Mouse (Mus musculus) forebrain, embryonic 14.5 days (tissue): ENCODE results near the gene Inpp4b. TPM values are rescaled to one million over a fixed set of nuclear protein-coding genes. Genes with fewer than 3 reads are reported as not detected.

Experiments used
- ATAC-seq: fragments of 200-750 bp; cut with Nextera tagmentation; 2 replicates; pipeline ENCODE4 v1.8.0; 2017; ENCODE audit warnings: mild to moderate bottlenecking, moderate library complexity
- DNase-seq: peaks from one replicate; pipeline ENCODE4 v3.0.0-alpha.2; 2015; ENCODE audit warnings: low spot score
- H3K27ac ChIP-seq: fragments of 300-500 bp; sonication (generic); 2 replicates; pipeline ENCODE4 v1.5.1; 2014; ENCODE audit warnings: low read depth, mild to moderate bottlenecking, control low read depth, low read length, moderate library complexity
- H3K27me3 ChIP-seq: fragments of 300-500 bp; sonication (generic); replicated peaks from 2 replicates; pipeline ENCODE4 v1.6.1; 2014; ENCODE audit warnings: low read length, control low read depth, mixed read lengths; ENCODE audit not compliant: control insufficient read depth, insufficient read depth
- H3K36me3 ChIP-seq: fragments of 300-500 bp; sonication (generic); 2 replicates; pipeline ENCODE4 v1.6.1; 2014; ENCODE audit warnings: low read length, control low read depth; ENCODE audit not compliant: control insufficient read depth, insufficient read depth
- H3K4me1 ChIP-seq: fragments of 300-500 bp; sonication (generic); 2 replicates; pipeline ENCODE4 v1.6.1; 2014; ENCODE audit warnings: antibody characterized with exemption, low read length, control low read depth; ENCODE audit not compliant: control insufficient read depth, insufficient read depth
- H3K4me2 ChIP-seq: fragments of 300-500 bp; sonication (generic); 2 replicates; pipeline ENCODE4 v1.6.1; 2014; ENCODE audit warnings: mild to moderate bottlenecking, control low read depth, low read length
- H3K4me3 ChIP-seq: fragments of 300-500 bp; sonication (generic); 2 replicates; pipeline ENCODE4 v1.5.1; 2014; ENCODE audit warnings: low read depth, low read length, control low read depth
- H3K9ac ChIP-seq: fragments of 300-500 bp; sonication (generic); 2 replicates; pipeline ENCODE4 v1.6.1; 2014; ENCODE audit warnings: mild to moderate bottlenecking, low read length, control low read depth, moderate library complexity
- H3K9me3 ChIP-seq: fragments of 300-500 bp; sonication (generic); replicated peaks from 2 replicates; pipeline ENCODE4 v1.6.1; 2016; ENCODE audit warnings: low read length, control low read depth, mixed read lengths; ENCODE audit not compliant: control insufficient read depth
- WGBS: fragments of 180-500 bp; shearing (Covaris S2); extraction: QIAGEN DNeasy Blood & Tissue Kit; methylation state at CpG from one replicate; pipeline ENCODE4 v1.1.7; 2014; 5-methylcytosine and 5-hydroxymethylcytosine counted together
- polyA plus RNA-seq: library from polyadenylated mRNA; unstranded; fragments of >200 nt; fragmentation: Nextera tagmentation; extraction: Ambion mirVana; gene quantifications from 2 replicates; pipeline ENCODE4 v1.2.1, GENCODE M21; 2014

Gene Inpp4b
- polyA plus RNA-seq, 1 experiment from 2014 or later, result 2.4 TPM

DNA sequence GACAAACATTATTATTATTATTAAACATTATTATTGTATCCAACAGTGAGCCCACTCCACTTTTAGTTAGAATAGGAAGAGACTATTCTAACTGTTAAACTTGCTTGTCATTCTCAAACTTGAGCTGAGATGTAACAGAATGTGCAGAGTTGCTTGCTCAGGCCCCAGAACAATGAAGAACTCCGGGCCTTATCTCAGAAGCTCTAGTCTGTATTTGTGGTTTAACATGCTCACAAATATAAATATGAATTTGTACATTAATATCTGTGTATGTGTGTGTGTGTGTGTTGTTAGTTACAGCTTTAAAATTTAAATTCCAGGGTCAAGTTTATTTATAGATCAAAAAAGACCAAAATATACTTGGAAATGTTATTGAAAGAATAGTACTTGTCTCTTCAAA is 435.3 kb downstream of the Inpp4b start:
- no peak overlapping the region for H3K27ac ChIP-seq
- no peaks in the 10 kb centered on the region for H3K9me3 ChIP-seq
- H3K4me1 ChIP-seq, result no peaks in the 10 kb centered on the region
- no peak for DNase-seq
- H3K4me3 ChIP-seq, result no peak overlapping the region
- H3K36me3 ChIP-seq, result no peaks in the 10 kb centered on the region
- no peak overlapping the region for H3K9ac ChIP-seq
- no peak overlapping the region for H3K4me2 ChIP-seq
- 92% methylated on average over 1 of the region's 1 CpGs for WGBS
- H3K27me3 ChIP-seq, result no peaks in the 10 kb centered on the region
- no peak for ATAC-seq

DNA sequence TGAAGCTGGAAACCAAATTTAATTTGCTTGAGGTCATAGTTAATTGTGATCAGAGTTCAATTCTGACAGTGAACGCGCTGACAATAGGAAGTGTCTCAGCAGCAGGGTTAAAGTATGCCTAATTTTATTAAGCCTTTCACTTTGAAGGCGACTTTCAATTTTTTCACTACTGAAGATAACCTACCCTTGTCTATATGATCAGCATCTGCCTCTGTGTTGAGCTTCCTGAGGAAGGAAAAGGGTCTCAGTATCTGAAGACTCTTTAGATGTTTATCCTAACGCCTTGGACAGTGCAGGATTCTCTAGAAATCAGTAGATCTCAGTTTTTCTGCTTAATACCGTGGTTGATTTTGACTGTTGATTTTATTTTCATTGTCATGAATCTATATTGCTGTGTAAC is 437.1 kb downstream of the Inpp4b start:
- WGBS, result 88% methylated on average over 5 of the region's 5 CpGs
- no peak for DNase-seq
- H3K4me2 ChIP-seq, result no peak overlapping the region
- ATAC-seq, result no peak
- no peaks in the 10 kb centered on the region for H3K27me3 ChIP-seq
- H3K4me1 ChIP-seq, result no peaks in the 10 kb centered on the region
- no peak overlapping the region for H3K4me3 ChIP-seq
- no peak overlapping the region for H3K9ac ChIP-seq
- H3K36me3 ChIP-seq, result no peaks in the 10 kb centered on the region
- H3K9me3 ChIP-seq, result no peaks in the 10 kb centered on the region
- no peak overlapping the region for H3K27ac ChIP-seq

DNA sequence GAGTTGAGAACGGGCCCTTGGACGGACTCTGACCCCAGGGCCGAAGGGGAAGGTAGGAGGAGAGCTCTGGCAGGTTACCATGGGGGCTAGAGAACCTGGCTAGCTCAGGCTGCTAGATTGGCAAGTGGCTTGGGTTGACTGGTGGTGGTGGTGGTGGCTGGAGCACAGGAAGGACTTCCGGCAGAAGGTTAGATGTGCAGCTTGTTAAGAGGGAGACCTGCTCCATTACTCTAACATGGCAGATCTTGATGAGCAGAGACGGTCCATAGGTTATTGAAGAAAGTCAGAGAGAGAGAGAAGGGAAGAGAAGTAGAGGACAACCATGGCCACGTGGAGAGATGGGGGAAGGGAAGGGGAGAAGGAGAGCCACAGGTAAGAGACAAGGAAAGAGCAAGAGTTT is 437.8 kb downstream of the Inpp4b start:
- Histone ChIP-seq H3K4me1 (no peaks in the 10 kb centered on the region), H3K4me2 (no peak overlapping the region), H3K9me3 (no peaks in the 10 kb centered on the region), H3K4me3 (no peak overlapping the region), H3K36me3 (no peaks in the 10 kb centered on the region), H3K9ac (no peak overlapping the region), H3K27me3 (no peaks in the 10 kb centered on the region), H3K27ac (no peak overlapping the region)
- 90% methylated on average over 6 of the region's 6 CpGs for WGBS
- DNase-seq (no peak), ATAC-seq (no peak)

DNA sequence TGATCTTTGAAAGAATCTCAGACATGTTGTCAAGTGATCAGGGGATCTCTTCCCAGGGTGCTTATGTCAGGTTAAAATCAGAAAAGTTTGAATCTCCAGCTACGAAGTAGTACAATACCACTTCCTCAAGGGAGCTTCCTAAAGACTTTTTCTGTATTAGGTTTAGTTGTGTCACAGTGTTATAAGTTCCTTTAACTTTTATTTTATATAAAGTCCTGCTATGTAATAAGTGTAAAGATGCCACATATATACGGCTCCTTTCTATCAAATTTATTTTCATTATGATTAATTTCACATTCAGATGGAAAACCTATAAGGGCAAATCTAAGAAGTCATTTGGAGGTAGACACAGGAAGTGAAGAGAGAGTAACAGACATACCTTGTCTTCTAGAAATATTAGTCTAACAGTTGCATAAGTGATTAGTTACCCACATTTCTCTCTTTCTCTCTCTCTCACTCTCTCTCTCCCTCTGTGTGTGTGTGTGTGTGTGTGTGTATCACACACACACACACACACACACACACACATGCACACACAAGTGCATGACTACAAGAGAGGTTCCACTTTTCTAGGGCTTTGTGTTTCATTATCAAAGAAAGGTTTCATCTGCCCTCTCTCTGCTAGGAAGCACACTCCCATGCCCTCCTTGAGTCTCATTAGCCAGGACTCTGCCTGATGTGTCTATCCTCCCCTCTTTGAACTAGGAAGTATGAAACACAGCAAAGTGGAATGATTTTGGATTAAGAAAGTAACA is 438.7 kb downstream of the Inpp4b start:
- DNase-seq, result no peak
- Histone ChIP-seq H3K4me1 (no peaks in the 10 kb centered on the region), H3K27ac (no peak overlapping the region), H3K9ac (no peak overlapping the region), H3K4me3 (no peak overlapping the region), H3K27me3 (no peaks in the 10 kb centered on the region), H3K9me3 (no peaks in the 10 kb centered on the region), H3K4me2 (no peak overlapping the region), H3K36me3 (no peaks in the 10 kb centered on the region)
- ATAC-seq, result no peak
- WGBS, result 85% methylated on average over 2 of the region's 2 CpGs

DNA sequence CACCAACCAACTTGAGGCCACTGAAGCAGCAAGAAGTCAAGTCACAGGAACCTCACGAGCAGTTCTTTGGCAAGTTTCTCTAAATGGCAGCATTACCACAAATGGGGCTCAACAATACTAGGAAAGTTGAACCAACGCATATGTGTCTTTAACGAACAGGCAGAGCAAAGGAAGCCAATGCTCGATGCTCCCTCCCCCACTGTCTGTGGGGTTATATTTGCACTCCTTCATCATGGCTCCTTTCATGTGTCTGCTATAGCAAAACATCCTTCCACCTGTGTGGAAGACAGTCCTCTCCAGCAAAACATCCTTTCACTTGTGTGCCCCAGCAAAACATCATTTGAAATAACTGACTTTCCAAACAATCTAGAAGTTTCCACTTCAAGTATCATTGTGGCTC is 440.4 kb downstream of the Inpp4b start:
- no peaks in the 10 kb centered on the region for H3K4me1 ChIP-seq
- ATAC-seq (no peak), DNase-seq (no peak)
- H3K4me2 ChIP-seq, result no peak overlapping the region
- H3K9me3 ChIP-seq, result no peaks in the 10 kb centered on the region
- WGBS, result 72% methylated on average over 4 of the region's 4 CpGs
- no peaks in the 10 kb centered on the region for H3K27me3 ChIP-seq
- no peak overlapping the region for H3K4me3 ChIP-seq
- H3K27ac ChIP-seq, result no peak overlapping the region
- H3K9ac ChIP-seq, result no peak overlapping the region
- no peaks in the 10 kb centered on the region for H3K36me3 ChIP-seq

DNA sequence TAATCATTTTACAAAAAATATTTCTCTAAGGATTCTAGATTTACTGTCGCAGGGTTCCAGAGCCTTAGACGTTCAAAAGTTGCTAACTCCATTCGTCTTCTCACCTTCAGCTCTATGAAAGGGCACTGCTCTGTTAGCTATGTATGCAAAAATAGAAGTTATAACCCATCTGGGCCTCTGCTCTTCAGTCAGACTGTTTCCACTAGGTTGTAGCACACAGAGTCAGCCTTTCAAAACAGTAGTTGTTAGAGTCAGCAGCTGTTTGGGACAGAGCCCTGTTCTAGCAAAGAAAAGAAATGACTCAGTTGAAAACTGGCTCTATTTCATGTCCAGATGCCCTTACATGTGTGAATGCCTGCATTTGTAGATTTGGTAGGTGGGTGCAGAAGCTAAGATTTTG is 442.4 kb downstream of the Inpp4b start:
- H3K27me3 ChIP-seq, result no peaks in the 10 kb centered on the region

DNA sequence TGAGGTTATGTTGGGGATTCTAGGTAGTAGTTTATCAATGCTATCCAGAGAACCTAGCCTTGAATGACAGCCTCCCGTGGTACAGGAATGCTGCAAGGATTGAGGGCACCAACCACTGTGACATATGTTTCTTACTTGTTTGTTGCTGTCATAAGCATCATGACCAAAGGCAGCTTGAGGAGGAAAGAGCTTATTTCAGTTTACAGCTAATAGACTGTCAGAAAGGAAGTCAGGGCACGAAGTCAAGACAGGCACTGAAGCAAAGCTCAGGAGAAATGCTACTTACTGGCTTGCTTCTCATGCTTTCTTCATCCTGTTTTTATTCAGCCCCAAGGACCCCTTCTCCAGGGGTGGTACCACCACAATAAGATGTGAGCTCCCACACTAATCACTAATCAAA is 446.1 kb downstream of the Inpp4b start:
- Histone ChIP-seq H3K36me3 (no peaks in the 10 kb centered on the region), H3K27me3 (no peaks in the 10 kb centered on the region), H3K27ac (no peak overlapping the region), H3K4me1 (no peaks in the 10 kb centered on the region), H3K4me2 (no peak overlapping the region), H3K4me3 (no peak overlapping the region), H3K9me3 (no peaks in the 10 kb centered on the region), H3K9ac (no peak overlapping the region)
- DNase-seq (no peak), ATAC-seq (no peak)
- 75% methylated on average over 2 of the region's 2 CpGs for WGBS

More for the DNA sequence above, 442.4 kb downstream of the Inpp4b start:
- WGBS, result 91% methylated on average over 3 of the region's 3 CpGs
- no peak for DNase-seq
- Histone ChIP-seq H3K27ac (no peak overlapping the region), H3K4me3 (no peak overlapping the region), H3K4me2 (no peak overlapping the region), H3K9me3 (no peaks in the 10 kb centered on the region), H3K9ac (no peak overlapping the region), H3K36me3 (no peaks in the 10 kb centered on the region), H3K4me1 (no peaks in the 10 kb centered on the region)
- no peak for ATAC-seq

DNA sequence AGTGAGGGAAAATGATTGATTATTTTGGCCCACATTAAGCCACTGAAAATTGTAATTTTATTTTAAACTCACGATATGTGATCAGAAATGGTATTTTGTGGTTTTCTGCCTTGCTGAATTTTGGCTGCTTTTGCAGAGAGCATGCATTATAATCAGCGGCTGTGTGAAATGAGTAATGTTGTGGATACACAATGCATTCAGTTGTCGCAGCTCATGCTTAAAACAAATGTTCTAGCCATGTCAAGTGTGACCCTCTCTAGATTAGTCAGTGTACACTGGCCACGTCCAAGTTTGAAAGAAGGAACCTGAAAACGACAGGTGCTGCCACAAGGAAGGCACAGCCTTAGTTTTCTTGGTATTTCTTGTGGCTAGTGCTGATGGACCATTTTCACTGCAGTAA is 450.3 kb downstream of the Inpp4b start:
- no peak overlapping the region for H3K27ac ChIP-seq
- H3K4me3 ChIP-seq, result no peak overlapping the region
- no peaks in the 10 kb centered on the region for H3K4me1 ChIP-seq
- no peak overlapping the region for H3K4me2 ChIP-seq
- no peaks in the 10 kb centered on the region for H3K9me3 ChIP-seq
- no peaks in the 10 kb centered on the region for H3K36me3 ChIP-seq
- ATAC-seq (no peak), DNase-seq (no peak)
- WGBS, result 82% methylated on average over 5 of the region's 5 CpGs
- no peak overlapping the region for H3K9ac ChIP-seq
- no peaks in the 10 kb centered on the region for H3K27me3 ChIP-seq

DNA sequence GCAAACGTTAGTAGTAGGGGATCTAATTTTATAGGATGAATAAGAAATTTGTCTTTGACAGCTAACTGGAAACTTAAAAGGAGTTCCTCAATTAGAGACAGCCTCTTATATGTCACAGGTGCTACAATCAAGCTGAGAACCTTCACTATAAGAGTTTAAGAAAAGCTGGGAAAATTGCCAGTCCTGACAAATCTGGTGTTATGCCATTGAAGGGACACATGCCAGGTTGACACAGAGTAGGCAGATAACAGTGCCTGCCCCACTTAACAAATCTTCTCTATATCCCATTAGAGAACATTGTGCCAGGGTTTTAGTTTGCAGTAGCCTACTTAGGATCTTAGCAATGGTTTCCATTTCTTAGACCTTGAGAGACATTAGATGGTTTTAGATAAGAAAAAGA is 456.1 kb downstream of the Inpp4b start:
- no peak for ATAC-seq
- WGBS, result 58% methylated on average over 1 of the region's 1 CpGs
- H3K27ac ChIP-seq, result no peak overlapping the region
- DNase-seq, result peak; percentile 14
- H3K4me3 ChIP-seq, result no peak overlapping the region
- no peaks in the 10 kb centered on the region for H3K4me1 ChIP-seq
- H3K36me3 ChIP-seq, result no peaks in the 10 kb centered on the region
- H3K4me2 ChIP-seq, result no peak overlapping the region
- H3K9me3 ChIP-seq, result no peaks in the 10 kb centered on the region
- no peaks in the 10 kb centered on the region for H3K27me3 ChIP-seq
- H3K9ac ChIP-seq, result no peak overlapping the region
